Mouse (Mus musculus) layer of hippocampus, postnatal 14 days (tissue): ENCODE results near the gene Dcbld2. TPM values are rescaled to one million over a fixed set of nuclear protein-coding genes. Genes with fewer than 3 reads are reported as not detected.

ENCODE experiments used
- DNase-seq, 2 experiments: peaks; one replicate each; pipeline ENCODE4 v3.0.0; 2021 to 2022; ENCODE audit warnings: low spot score in 2 of 2, mixed read lengths in 1 of 2
- total RNA-seq, 2 experiments: library from RNA; stranded (reverse); gene quantifications; 2 replicates each; pipeline ENCODE4 v1.2.3; 2021

Gene Dcbld2
- total RNA-seq, 2 experiments from 2014 or later, result 15.5 to 17.8 TPM

- DNase-seq, result no peak
These were observed 73.6 kb downstream of the Dcbld2 start for GRCm38 (mm10) chr16:58481906-58482270.

GRCm38 (mm10) chr16:58482296-58482695 is 74.1 kb downstream of the Dcbld2 start:
- DNase-seq, result no peak

DNA sequence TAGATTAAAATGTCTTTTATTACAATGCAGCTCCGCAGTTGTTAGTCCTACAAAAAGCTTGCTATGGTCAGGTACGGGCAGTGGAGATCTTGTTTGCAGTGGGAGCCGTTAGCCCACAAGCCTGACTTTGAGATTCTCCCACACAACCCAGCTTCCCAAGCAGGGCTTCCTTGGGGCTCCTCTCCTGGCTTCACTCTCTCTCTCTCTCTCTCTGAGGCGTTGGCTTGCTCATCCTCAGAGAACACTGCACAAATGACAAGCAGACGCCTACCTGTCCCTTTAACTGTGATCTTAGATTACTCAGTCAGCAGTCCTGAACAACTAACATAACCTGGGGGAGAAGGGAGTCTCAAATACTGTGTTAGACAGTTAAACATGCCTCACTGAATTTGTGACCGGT is 79.6 kb downstream of the Dcbld2 start:
- DNase-seq, result no peak

DNA sequence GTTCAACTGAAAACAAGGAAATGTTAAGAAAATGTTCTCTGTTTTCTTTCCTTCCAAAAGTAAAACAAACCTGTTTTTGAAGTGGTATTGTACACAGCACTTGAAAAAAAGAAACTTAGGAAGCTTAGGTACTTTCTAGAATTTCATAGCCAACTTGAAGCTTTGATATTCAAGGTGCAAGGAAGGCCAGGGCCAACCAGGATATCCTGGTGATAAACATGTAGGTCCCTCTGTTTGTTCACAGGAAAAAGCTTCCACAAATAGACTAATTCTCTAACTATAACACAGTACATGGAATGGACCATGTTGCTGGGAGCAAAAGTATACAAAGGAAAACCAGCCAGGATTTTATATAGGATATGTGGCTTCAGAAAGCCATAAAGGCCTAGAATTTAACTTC is 88.5 kb downstream of the Dcbld2 start:
- DNase-seq, result no peak

- DNase-seq, result no peak
These were observed 89.9 kb downstream of the Dcbld2 start for GRCm38 (mm10) chr16:58497886-58498713.

- DNase-seq, result no peak
These were observed 90.9 kb downstream of the Dcbld2 start for GRCm38 (mm10) chr16:58499172-58499584.

DNA sequence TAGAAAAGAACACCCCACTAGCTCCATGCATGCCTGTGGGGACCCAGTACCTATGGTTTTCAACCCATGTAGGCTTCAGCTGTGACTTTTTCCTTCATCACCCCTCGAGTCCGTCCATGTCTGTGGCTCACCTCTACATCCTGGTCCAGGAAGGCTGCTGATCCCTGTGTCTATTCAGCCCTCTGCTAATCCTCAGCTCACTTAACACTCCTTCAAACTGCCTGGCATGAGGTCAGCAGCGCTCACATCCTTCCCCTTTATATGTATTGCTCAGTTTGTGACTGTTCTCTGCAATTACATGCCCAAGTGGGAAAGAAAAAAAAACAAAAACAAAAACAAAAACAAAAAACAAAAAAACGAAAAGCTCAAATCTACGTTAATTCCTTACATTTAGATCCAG is 91.4 kb downstream of the Dcbld2 start:
- DNase-seq, result no peak

- no peak for DNase-seq
These were observed 93.6 kb downstream of the Dcbld2 start for GRCm38 (mm10) chr16:58501760-58502301.

DNA sequence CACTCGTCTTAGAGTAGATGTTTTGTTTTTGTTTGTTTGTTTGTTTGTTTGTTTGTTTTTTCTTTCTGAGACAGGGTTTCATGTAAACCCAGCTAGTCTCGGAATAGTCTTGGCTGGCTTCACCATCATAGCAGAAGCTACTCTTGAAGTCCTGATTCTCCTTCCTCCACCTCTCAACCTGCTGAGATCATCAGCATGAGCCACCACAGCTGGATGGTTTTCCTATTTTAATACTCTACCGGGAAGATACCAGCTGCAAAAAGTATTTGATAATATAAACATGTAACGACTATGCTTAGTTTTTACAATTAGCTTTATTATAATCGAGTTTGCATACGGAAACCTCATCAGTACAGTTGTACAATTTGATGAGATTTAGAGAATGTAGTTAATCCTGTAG is 94.3 kb downstream of the Dcbld2 start:
- no peak for DNase-seq

- no peak for DNase-seq
These were observed 96.7 kb downstream of the Dcbld2 start for GRCm38 (mm10) chr16:58504945-58505344.

DNA sequence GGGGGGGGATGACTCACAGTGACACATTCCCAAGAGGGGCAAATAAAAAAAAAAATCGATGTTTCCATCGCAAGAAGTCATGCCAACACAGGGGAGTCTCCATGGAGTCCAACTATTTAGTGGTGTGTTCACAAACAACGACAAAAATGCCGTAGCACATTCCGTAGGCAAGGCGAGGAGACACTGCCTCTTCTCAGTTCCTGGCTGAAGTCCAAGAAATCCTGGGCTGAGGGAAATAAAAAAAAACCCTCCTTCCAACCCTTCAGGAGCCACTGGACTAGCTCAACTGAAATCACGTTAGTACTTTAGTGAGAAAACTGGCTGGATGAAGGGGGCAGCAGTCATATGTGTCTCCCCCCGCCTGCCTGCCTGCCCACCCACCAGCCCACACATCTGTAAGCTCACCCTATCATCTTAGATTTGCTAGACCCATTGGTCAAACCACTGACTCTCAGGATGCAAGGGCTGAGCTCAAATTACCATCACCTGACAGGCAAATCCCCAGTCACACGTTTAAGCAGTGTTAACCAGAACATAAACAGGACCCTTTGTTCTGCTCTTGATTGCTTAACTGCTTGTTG is 104.0 kb downstream of the Dcbld2 start:
- DNase-seq, result no peak

DNA sequence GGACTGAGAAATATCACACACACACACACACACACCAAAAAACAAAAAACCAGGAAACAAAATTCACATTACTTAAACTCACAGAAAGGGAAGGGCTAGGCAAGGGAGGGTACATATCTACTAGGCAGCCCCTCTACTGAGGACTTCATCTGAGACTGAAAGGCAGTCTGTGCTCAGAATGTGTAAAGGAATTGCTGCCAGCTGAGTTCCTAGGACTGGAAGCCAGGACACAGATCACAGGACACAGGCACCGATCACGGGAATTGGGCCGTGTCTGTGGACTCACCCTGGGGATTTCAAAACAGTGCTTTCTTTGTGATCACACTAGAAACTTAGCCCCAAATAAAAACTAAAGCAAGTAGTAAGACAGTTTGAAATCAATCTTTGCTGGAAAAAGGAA is 104.6 kb downstream of the Dcbld2 start:
- peak in 1 of 2 experiments; percentile 41 for DNase-seq

- DNase-seq, result no peak
These were observed 105.5 kb downstream of the Dcbld2 start for GRCm38 (mm10) chr16:58513755-58514154.

- DNase-seq, result no peak
These were observed 106.3 kb downstream of the Dcbld2 start for GRCm38 (mm10) chr16:58514565-58514964.

- no peak for DNase-seq
These were observed 107.9 kb downstream of the Dcbld2 start for GRCm38 (mm10) chr16:58516161-58516560.

DNA sequence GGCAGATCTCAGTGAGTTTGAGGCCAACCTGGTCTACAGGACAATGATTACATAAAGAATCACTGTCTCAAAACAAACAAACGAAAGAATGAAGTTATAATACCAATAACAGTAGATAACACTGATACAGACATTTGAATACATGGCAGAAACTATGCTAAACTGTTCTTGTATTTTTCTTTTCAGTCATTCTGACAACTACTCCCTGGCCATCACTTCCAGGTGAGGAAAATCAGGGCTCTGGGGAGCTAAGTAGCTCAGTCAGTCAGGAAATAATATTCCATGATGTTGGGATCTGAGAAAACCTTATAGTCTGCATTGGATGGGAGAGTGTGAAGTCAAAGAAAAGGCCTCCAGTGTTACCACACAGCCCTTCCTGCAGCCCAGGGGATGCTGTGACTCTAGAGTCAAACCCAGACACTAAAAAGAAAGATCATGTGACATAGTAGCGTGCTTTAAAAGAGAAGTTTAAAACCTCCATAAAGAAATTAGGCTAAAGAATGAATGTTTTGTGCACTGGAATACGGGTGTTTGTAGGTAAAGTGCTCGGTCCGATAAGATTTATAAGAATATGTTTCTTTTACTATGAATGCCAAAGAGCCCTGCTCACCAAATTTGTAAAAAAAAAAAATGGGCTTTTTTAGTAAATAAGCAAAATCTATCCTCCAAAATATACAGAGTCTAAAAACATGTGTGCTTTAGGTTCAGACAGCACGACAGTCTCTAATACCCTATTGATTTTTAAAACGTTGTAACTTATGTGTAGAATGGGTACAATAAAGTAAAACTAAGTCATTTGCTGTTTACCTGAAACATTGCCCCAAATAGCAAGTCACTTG is 108.9 kb downstream of the Dcbld2 start:
- no peak for DNase-seq

Other genes with a start within 250 kb of the Dcbld2 start
- 10 to 100 TPM; 16.1 to 20.4 TPM for gene St3gal6, start 115.8 kb downstream of the Dcbld2 start, total RNA-seq
- not detected for gene Gm813, start 208.5 kb downstream of the Dcbld2 start, total RNA-seq
- gene E330017A01Rik, start 230.3 kb downstream of the Dcbld2 start, total RNA-seq, result not detected